Mouse (Mus musculus) heart, embryonic 14.5 days (tissue): Measurements from ENCODE around the gene Irak2. TPM values are rescaled to one million over a fixed set of nuclear protein-coding genes. Genes with fewer than 3 reads are reported as not detected.
"Not testable (repeated sequence)": the region's sequence is repeated elsewhere in the genome, so short reads cannot be mapped to it uniquely, and the experiment has no call there.

ENCODE experiments used
- ATAC-seq: fragments of 200-750 bp; cut with Nextera tagmentation; 2 replicates; pipeline ENCODE4 v1.8.0; 2017; ENCODE audit warnings: low read depth, moderate TSS enrichment; ENCODE audit not compliant: insufficient number of reproducible peaks, insufficient read depth, low FRiP score
- H3K27ac ChIP-seq, 2 experiments: fragments of 200-500 bp in 1 of 2; fragments of 300-500 bp in 1 of 2; sonication (generic) in 1 of 2; replicated peaks in 1 of 2; 2 replicates each; pipeline ENCODE4 v1.5.1; 2012 to 2014; ENCODE audit warnings: low read depth in 2 of 2, low read length in 2 of 2, control low read depth in 1 of 2, mild to moderate bottlenecking in 1 of 2, mixed read lengths in 1 of 2; ENCODE audit not compliant: control insufficient read depth in 1 of 2, insufficient read depth in 1 of 2
- H3K27me3 ChIP-seq: fragments of 300-500 bp; sonication (generic); 2 replicates; pipeline ENCODE4 v1.6.1; 2014; ENCODE audit warnings: mild to moderate bottlenecking, low read length, control low read depth; ENCODE audit not compliant: control insufficient read depth, insufficient read depth
- H3K36me3 ChIP-seq: fragments of 300-500 bp; sonication (generic); 2 replicates; pipeline ENCODE4 v1.6.1; 2014; ENCODE audit warnings: mild to moderate bottlenecking, control low read depth, low read length, mixed read lengths; ENCODE audit not compliant: control insufficient read depth, insufficient read depth
- H3K4me1 ChIP-seq, 2 experiments: fragments of 200-500 bp in 1 of 2; fragments of 300-500 bp in 1 of 2; sonication (generic) in 1 of 2; 2 replicates each; pipeline ENCODE4 v1.6.1; 2012 to 2014; ENCODE audit warnings: low read length in 2 of 2, control low read depth in 1 of 2, mixed read lengths in 1 of 2; ENCODE audit not compliant: control insufficient read depth in 2 of 2, insufficient read depth in 2 of 2
- H3K4me2 ChIP-seq: fragments of 300-500 bp; sonication (generic); 2 replicates; pipeline ENCODE4 v1.6.1; 2014; ENCODE audit warnings: mild to moderate bottlenecking, low read length
- H3K4me3 ChIP-seq, 2 experiments: fragments of 200-500 bp in 1 of 2; fragments of 300-500 bp in 1 of 2; sonication (generic) in 1 of 2; 2 replicates each; pipeline ENCODE4 v1.5.1; 2012 to 2014; ENCODE audit warnings: low read length in 2 of 2, mild to moderate bottlenecking in 2 of 2, control low read depth in 1 of 2, low read depth in 1 of 2, moderate library complexity in 1 of 2; ENCODE audit not compliant: control insufficient read depth in 1 of 2, insufficient read depth in 1 of 2
- H3K9ac ChIP-seq: fragments of 300-500 bp; sonication (generic); 2 replicates; pipeline ENCODE4 v1.6.1; 2014; ENCODE audit warnings: mild to moderate bottlenecking, low read length
- H3K9me3 ChIP-seq: fragments of 300-500 bp; sonication (generic); 2 replicates; pipeline ENCODE4 v1.6.1; 2016; ENCODE audit warnings: low read length, control low read depth; ENCODE audit not compliant: control insufficient read depth
- WGBS: fragments of 180-500 bp; shearing (Covaris S2); extraction: QIAGEN DNeasy Blood & Tissue Kit; methylation state at CpG from one replicate; pipeline ENCODE4 v1.1.7; 2014; 5-methylcytosine and 5-hydroxymethylcytosine counted together
- polyA plus RNA-seq: library from polyadenylated mRNA; unstranded; fragments of >200 nt; fragmentation: Nextera tagmentation; extraction: Ambion mirVana; gene quantifications from 2 replicates; pipeline ENCODE4 v1.2.1, GENCODE M21; 2014

Irak2 gene
- polyA plus RNA-seq, 1 experiment from 2014 or later, result 3.9 TPM

- H3K4me1 ChIP-seq, result peaks cover 13 to 17% of the 10 kb centered on the region in 2 experiments
- H3K27ac ChIP-seq, result no peak overlapping the region
- ATAC-seq, result no peak
- no peak overlapping the region for H3K4me2 ChIP-seq
- 44% methylated on average over 7 of the region's 7 CpGs for WGBS
- no peak overlapping the region for H3K9ac ChIP-seq
- no peaks in the 10 kb centered on the region for H3K9me3 ChIP-seq
- no peak overlapping the region for H3K4me3 ChIP-seq
- H3K27me3 ChIP-seq, result no peaks in the 10 kb centered on the region
- peaks cover 4% of the 10 kb centered on the region; the same call in 1 of the 2 replicates for H3K36me3 ChIP-seq
Measured at GRCm38 (mm10) chr6:113669821-113670220, 31.6 kb downstream of the Irak2 start.

- not testable (repeated sequence) for ATAC-seq
- WGBS, result 74% methylated on average over 1 of the region's 1 CpGs
Measured at GRCm38 (mm10) chr6:113672029-113672428, 33.8 kb downstream of the Irak2 start.

GRCm38 (mm10) chr6:113672989-113673388, 34.7 kb downstream of the Irak2 start:
- Histone ChIP-seq H3K27ac (no peak overlapping the region), H3K36me3 (peaks cover 4% of the 10 kb centered on the region; the same call in 1 of the 2 replicates), H3K4me1 (peaks cover 11 to 17% of the 10 kb centered on the region in 2 experiments), H3K9me3 (no peaks in the 10 kb centered on the region), H3K4me3 (no peak overlapping the region), H3K27me3 (no peaks in the 10 kb centered on the region), H3K9ac (no peak overlapping the region), H3K4me2 (no peak overlapping the region)
- no peak for ATAC-seq
- WGBS, result 78% methylated on average over 6 of the region's 6 CpGs

More at GRCm38 (mm10) chr6:113672029-113672428, 33.8 kb downstream of the Irak2 start:
- H3K9ac ChIP-seq, H3K36me3 ChIP-seq, H3K4me3 ChIP-seq, H3K9me3 ChIP-seq, H3K27ac ChIP-seq, H3K27me3 ChIP-seq, H3K4me2 ChIP-seq: not testable (repeated sequence)
- peaks cover 13 to 17% of the 10 kb centered on the region in 2 experiments for H3K4me1 ChIP-seq

GRCm38 (mm10) chr6:113675234-113675633, 37.0 kb downstream of the Irak2 start:
- H3K4me2 ChIP-seq, result no peak overlapping the region
- peaks cover 6% of the 10 kb centered on the region for H3K36me3 ChIP-seq
- no peaks in the 10 kb centered on the region for H3K27me3 ChIP-seq
- no peak overlapping the region for H3K4me3 ChIP-seq
- no peak for ATAC-seq
- H3K4me1 ChIP-seq, result no peaks in the 10 kb centered on the region
- no peaks in the 10 kb centered on the region for H3K9me3 ChIP-seq
- no peak overlapping the region for H3K9ac ChIP-seq
- H3K27ac ChIP-seq, result no peak overlapping the region
- 82% methylated on average over 4 of the region's 4 CpGs for WGBS

GRCm38 (mm10) chr6:113675991-113676390, 37.7 kb downstream of the Irak2 start:
- H3K4me2 ChIP-seq, result no peak overlapping the region
- ATAC-seq, result no peak
- H3K9me3 ChIP-seq, result no peaks in the 10 kb centered on the region
- no peaks in the 10 kb centered on the region for H3K27me3 ChIP-seq
- no peak overlapping the region for H3K27ac ChIP-seq
- peaks cover 6% of the 10 kb centered on the region for H3K36me3 ChIP-seq
- WGBS, result 88% methylated on average over 9 of the region's 9 CpGs
- H3K4me3 ChIP-seq, result no peak overlapping the region
- H3K9ac ChIP-seq, result no peak overlapping the region
- peaks cover 0 to 5% of the 10 kb centered on the region in 2 experiments; a peak in 1 of 4 replicates for H3K4me1 ChIP-seq

- no peak overlapping the region for H3K4me3 ChIP-seq
- H3K9me3 ChIP-seq, result no peaks in the 10 kb centered on the region
- peaks cover 0 to 7% of the 10 kb centered on the region in 2 experiments; a peak in 1 of 4 replicates for H3K4me1 ChIP-seq
- no peak overlapping the region for H3K9ac ChIP-seq
- H3K27ac ChIP-seq, result no peak overlapping the region
- H3K27me3 ChIP-seq, result no peaks in the 10 kb centered on the region
- ATAC-seq, result no peak
- H3K4me2 ChIP-seq, result no peak overlapping the region
- H3K36me3 ChIP-seq, result peaks cover 6% of the 10 kb centered on the region
- 72% methylated on average over 14 of the region's 14 CpGs for WGBS
Measured at GRCm38 (mm10) chr6:113677070-113677734, 38.9 kb downstream of the Irak2 start.

GRCm38 (mm10) chr6:113678246-113679012, 40.2 kb downstream of the Irak2 start:
- Histone ChIP-seq H3K4me2 (no peak overlapping the region), H3K27ac (no peak overlapping the region), H3K4me1 (peaks cover 0 to 7% of the 10 kb centered on the region in 2 experiments; a peak in 1 of 4 replicates), H3K4me3 (no peak overlapping the region), H3K27me3 (no peaks in the 10 kb centered on the region), H3K9ac (no peak overlapping the region), H3K36me3 (peaks cover 3% of the 10 kb centered on the region; the same call in 1 of the 2 replicates), H3K9me3 (no peaks in the 10 kb centered on the region)
- no peak for ATAC-seq
- 81% methylated on average over 14 of the region's 14 CpGs for WGBS
